Mouse (Mus musculus): ENCODE results near the gene Rdh19.

- TF ChIP-seq POLR2A (IDR thresholded peaks at IDR 0.05; ENCODE audit: insufficient read depth, low read depth, low read length), result no peak
- TF ChIP-seq CTCF (IDR thresholded peaks at IDR 0.05; ENCODE audit: insufficient read depth, low read depth, low read length), result no peak
Observed at GRCm38 (mm10) chr10:127825386-127825785, 24.3 kb upstream of the Rdh19 start.

Data from olfactory bulb, adult 2 months (tissue).